Mouse (Mus musculus) heart, adult 2 months (tissue): ENCODE measurements around the gene Trpc1.

Source experiments
- CTCF ChIP-seq: fragments of 200-600 bp; IDR thresholded peaks from 2 replicates; pipeline ENCODE4 v1.8.1; 2022; ENCODE audit warnings: antibody characterized with exemption, mild to moderate bottlenecking, moderate library complexity
- EP300 ChIP-seq: fragments of 200-500 bp; IDR thresholded peaks from 2 replicates; pipeline ENCODE4 v1.6.1; 2011; ENCODE audit warnings: low read depth, low read length, control low read depth; ENCODE audit not compliant: insufficient read depth
- POLR2A ChIP-seq: fragments of 200-500 bp; IDR thresholded peaks from 2 replicates; pipeline ENCODE4 v1.6.1; 2011; ENCODE audit warnings: mild to moderate bottlenecking, low read depth, low read length, control low read depth; ENCODE audit not compliant: insufficient read depth

DNA sequence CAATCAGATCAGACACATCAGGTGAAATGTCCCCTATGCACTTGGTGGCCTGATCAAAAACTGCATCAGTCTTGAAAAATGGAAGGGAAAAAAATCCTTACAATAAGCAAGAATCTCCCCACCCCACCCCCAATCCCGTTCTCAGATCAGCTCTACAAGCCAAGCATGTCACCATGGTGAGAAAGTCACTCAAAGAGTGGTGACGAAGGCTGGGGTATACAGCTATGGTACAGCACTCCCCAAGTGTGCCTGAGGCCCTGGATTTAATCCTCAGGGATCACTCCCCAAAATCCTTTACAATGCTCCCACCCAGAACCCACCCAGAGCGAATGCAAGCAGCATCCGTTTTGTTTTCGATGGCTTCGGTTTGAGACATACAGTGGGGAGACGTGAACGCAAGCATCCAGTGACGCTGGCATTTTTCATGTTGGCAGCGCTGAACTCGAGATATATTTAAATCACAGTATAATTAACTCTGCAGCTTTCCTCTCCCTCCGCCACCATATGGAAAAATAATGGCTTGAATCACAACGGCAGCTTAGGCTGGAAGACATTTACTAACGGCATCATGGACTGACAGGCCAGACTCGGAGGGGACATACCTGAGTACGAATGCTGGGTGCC is 34.8 kb upstream of the Trpc1 start:
- TF ChIP-seq CTCF (no peak), EP300 (no peak), POLR2A (no peak)
